Mouse (Mus musculus) liver, postnatal 0 days (tissue): ENCODE measurements around the gene Suclg2.

ENCODE experiments used
- CTCF ChIP-seq: sonication (generic); IDR thresholded peaks from 2 replicates; pipeline ENCODE4 v1.5.1; 2016; ENCODE audit warnings: antibody characterized with exemption, low read depth
- EP300 ChIP-seq: IDR thresholded peaks from 2 replicates; pipeline ENCODE4 v1.6.1; 2016; ENCODE audit warnings: antibody characterized with exemption, low read depth, mild to moderate bottlenecking

- TF ChIP-seq CTCF, result no peak
- TF ChIP-seq EP300, result no peak
Measured at GRCm38 (mm10) chr6:95709531-95709930, 9.1 kb downstream of the Suclg2 start.
